Mouse (Mus musculus) liver, embryonic 15.5 days (tissue): ENCODE results near the gene Gm45618. TPM values are rescaled to one million over a fixed set of nuclear protein-coding genes. Genes with fewer than 3 reads are reported as not detected.
"Not testable (repeated sequence)": the region's sequence is repeated elsewhere in the genome, so short reads cannot be mapped to it uniquely, and the experiment has no call there.

Experiments
- ATAC-seq: fragments of 200-750 bp; cut with Nextera tagmentation; 2 replicates; pipeline ENCODE4 v1.8.0; 2017; ENCODE audit warnings: moderate number of reproducible peaks, mild to moderate bottlenecking, moderate library complexity; ENCODE audit not compliant: insufficient read depth
- H3K27ac ChIP-seq: fragments of 300-500 bp; sonication (generic); replicated peaks from 2 replicates; pipeline ENCODE4 v1.5.1; 2015; ENCODE audit warnings: mild to moderate bottlenecking, inconsistent platforms
- H3K27me3 ChIP-seq: fragments of 300-500 bp; sonication (generic); 2 replicates; pipeline ENCODE4 v1.6.1; 2015; ENCODE audit warnings: mild to moderate bottlenecking, inconsistent platforms
- H3K36me3 ChIP-seq: fragments of 300-500 bp; sonication (generic); replicated peaks from 2 replicates; pipeline ENCODE4 v1.6.1; 2015; ENCODE audit warnings: moderate library complexity, mild to moderate bottlenecking, inconsistent platforms
- H3K4me1 ChIP-seq: fragments of 300-500 bp; sonication (generic); replicated peaks from 2 replicates; pipeline ENCODE4 v1.6.1; 2015; ENCODE audit warnings: inconsistent platforms
- H3K4me2 ChIP-seq: fragments of 300-500 bp; sonication (generic); 2 replicates; pipeline ENCODE4 v1.6.1; 2015; ENCODE audit warnings: moderate library complexity, mild to moderate bottlenecking, inconsistent platforms
- H3K4me3 ChIP-seq: fragments of 300-500 bp; sonication (generic); replicated peaks from 2 replicates; pipeline ENCODE4 v1.5.1; 2015; ENCODE audit warnings: mild to moderate bottlenecking, inconsistent platforms
- H3K9ac ChIP-seq: fragments of 300-500 bp; sonication (generic); 2 replicates; pipeline ENCODE4 v1.6.1; 2015; ENCODE audit warnings: moderate library complexity, mild to moderate bottlenecking, inconsistent platforms
- H3K9me3 ChIP-seq: fragments of 300-500 bp; sonication (generic); replicated peaks from 2 replicates; pipeline ENCODE4 v1.6.1; 2016; ENCODE audit warnings: inconsistent platforms
- WGBS: fragments of 180-500 bp; shearing (Covaris S2); methylation state at CpG from one replicate; pipeline ENCODE4 v1.1.7; 2015; ENCODE audit warnings: mixed read lengths; ENCODE audit not compliant: insufficient replicate concordance; 5-methylcytosine and 5-hydroxymethylcytosine counted together
- polyA plus RNA-seq: library from polyadenylated mRNA; unstranded; fragments of >200 nt; fragmentation: Nextera tagmentation; extraction: Ambion mirVana; gene quantifications from 2 replicates; pipeline ENCODE4 v1.2.1, GENCODE M21; 2015

Gene Gm45618
- not detected in 2 replicates for polyA plus RNA-seq

- not testable (repeated sequence) for H3K27me3 ChIP-seq, H3K27ac ChIP-seq, ATAC-seq, H3K9me3 ChIP-seq, H3K9ac ChIP-seq, H3K4me3 ChIP-seq, H3K4me1 ChIP-seq, H3K4me2 ChIP-seq, H3K36me3 ChIP-seq
- 88% methylated on average over 1 of the region's 1 CpGs for WGBS
Observed at GRCm38 (mm10) chr7:142120629-142121028, at the start of gene Gm45618. Gene Gm45618, minus strand, starts transcription at chr7:142120729.

- no peak for ATAC-seq
- Histone ChIP-seq H3K4me3 (no peak overlapping the region), H3K4me2 (no peak overlapping the region), H3K36me3 (no peaks in the 10 kb centered on the region), H3K4me1 (no peaks in the 10 kb centered on the region), H3K9me3 (no peaks in the 10 kb centered on the region), H3K27me3 (no peaks in the 10 kb centered on the region), H3K27ac (no peak overlapping the region), H3K9ac (no peak overlapping the region)
- 35% methylated on average over 3 of the region's 3 CpGs for WGBS
Observed at GRCm38 (mm10) chr7:142169836-142170235, 49.3 kb upstream of the Gm45618 start.

- H3K4me2 ChIP-seq, H3K36me3 ChIP-seq, H3K27me3 ChIP-seq, H3K4me3 ChIP-seq, H3K27ac ChIP-seq, H3K4me1 ChIP-seq, H3K9ac ChIP-seq, H3K9me3 ChIP-seq, ATAC-seq: not testable (repeated sequence)
Observed at GRCm38 (mm10) chr7:142165639-142166038, 45.1 kb upstream of the Gm45618 start, which contains the start of gene Gm4553. Gene Gm4553, minus strand, starts transcription at chr7:142165739.

- no peak for ATAC-seq
Observed at GRCm38 (mm10) chr7:142159366-142159765, 38.8 kb upstream of the Gm45618 start.

GRCm38 (mm10) chr7:142157013-142157412 lies 36.5 kb upstream of the Gm45618 start, which contains the start of gene Gm29735:
Gene Gm29735, minus strand, starts transcription at chr7:142157113.
- not testable (repeated sequence) for H3K4me1 ChIP-seq, H3K9ac ChIP-seq, H3K9me3 ChIP-seq, ATAC-seq, H3K4me3 ChIP-seq, H3K36me3 ChIP-seq, H3K27me3 ChIP-seq, H3K4me2 ChIP-seq, H3K27ac ChIP-seq
- WGBS, result 22% methylated on average over 2 of the region's 2 CpGs

More at GRCm38 (mm10) chr7:142159366-142159765, 38.8 kb upstream of the Gm45618 start:
- Histone ChIP-seq H3K27me3 (peaks cover 4% of the 10 kb centered on the region; the same call in 1 of the 2 replicates), H3K9me3 (no peaks in the 10 kb centered on the region), H3K27ac (no peak overlapping the region), H3K4me2 (no peak overlapping the region), H3K4me1 (no peaks in the 10 kb centered on the region), H3K36me3 (no peaks in the 10 kb centered on the region), H3K4me3 (no peak overlapping the region), H3K9ac (no peak overlapping the region)
- WGBS, result 75% methylated on average over 3 of the region's 3 CpGs

GRCm38 (mm10) chr7:142155308-142155707 lies 34.8 kb upstream of the Gm45618 start:
- H3K27ac ChIP-seq, result no peak overlapping the region
- H3K9ac ChIP-seq, result no peak overlapping the region
- H3K4me3 ChIP-seq, result no peak overlapping the region
- no peak overlapping the region for H3K4me2 ChIP-seq
- 37% methylated on average over 1 of the region's 1 CpGs for WGBS
- ATAC-seq, result no peak
- no peaks in the 10 kb centered on the region for H3K36me3 ChIP-seq
- H3K4me1 ChIP-seq, result no peaks in the 10 kb centered on the region
- H3K9me3 ChIP-seq, result no peaks in the 10 kb centered on the region
- H3K27me3 ChIP-seq, result no peaks in the 10 kb centered on the region

GRCm38 (mm10) chr7:142152191-142152590 lies 31.7 kb upstream of the Gm45618 start:
- H3K4me3 ChIP-seq, result no peak overlapping the region
- H3K27me3 ChIP-seq, result no peaks in the 10 kb centered on the region
- H3K27ac ChIP-seq, result no peak overlapping the region
- H3K4me2 ChIP-seq, result no peak overlapping the region
- no peaks in the 10 kb centered on the region for H3K36me3 ChIP-seq
- no peak overlapping the region for H3K9ac ChIP-seq
- no peaks in the 10 kb centered on the region for H3K4me1 ChIP-seq
- no peak for ATAC-seq
- no peaks in the 10 kb centered on the region for H3K9me3 ChIP-seq
- WGBS, result 52% methylated on average over 4 of the region's 4 CpGs

- H3K27me3 ChIP-seq, result no peaks in the 10 kb centered on the region
- no peaks in the 10 kb centered on the region for H3K4me1 ChIP-seq
- H3K9ac ChIP-seq, result no peak overlapping the region
- no peak overlapping the region for H3K4me3 ChIP-seq
- no peak overlapping the region for H3K4me2 ChIP-seq
- no peaks in the 10 kb centered on the region for H3K9me3 ChIP-seq
- no peaks in the 10 kb centered on the region for H3K36me3 ChIP-seq
- ATAC-seq, result no peak
- H3K27ac ChIP-seq, result no peak overlapping the region
Observed at GRCm38 (mm10) chr7:142148633-142149032, 28.1 kb upstream of the Gm45618 start.

- H3K27me3 ChIP-seq, result no peaks in the 10 kb centered on the region
- no peak overlapping the region for H3K27ac ChIP-seq
- no peak overlapping the region for H3K4me3 ChIP-seq
- H3K36me3 ChIP-seq, result no peaks in the 10 kb centered on the region
- H3K9ac ChIP-seq, result no peak overlapping the region
- no peak overlapping the region for H3K4me2 ChIP-seq
- H3K4me1 ChIP-seq, result no peaks in the 10 kb centered on the region
- 0% methylated on average over 1 of the region's 1 CpGs for WGBS
- no peaks in the 10 kb centered on the region for H3K9me3 ChIP-seq
- no peak for ATAC-seq
Observed at GRCm38 (mm10) chr7:142146033-142146432, 25.5 kb upstream of the Gm45618 start.

- H3K4me1 ChIP-seq, result no peaks in the 10 kb centered on the region
- H3K27ac ChIP-seq, result no peak overlapping the region
- no peaks in the 10 kb centered on the region for H3K36me3 ChIP-seq
- H3K4me3 ChIP-seq, result no peak overlapping the region
- H3K9me3 ChIP-seq, result no peaks in the 10 kb centered on the region
- WGBS, result 26% methylated on average over 4 of the region's 4 CpGs
- H3K4me2 ChIP-seq, result no peak overlapping the region
- H3K9ac ChIP-seq, result no peak overlapping the region
- no peak for ATAC-seq
- H3K27me3 ChIP-seq, result no peaks in the 10 kb centered on the region
Observed at GRCm38 (mm10) chr7:142145413-142145940, 24.9 kb upstream of the Gm45618 start.

GRCm38 (mm10) chr7:142144507-142144906 lies 24.0 kb upstream of the Gm45618 start, which contains the start of gene Gm45337:
Gene Gm45337, minus strand, starts transcription at chr7:142144607.
- Histone ChIP-seq H3K9me3 (no peaks in the 10 kb centered on the region), H3K4me2 (no peak within 1 kb of the TSS), H3K9ac (no peak within 1 kb of the TSS), H3K27me3 (no peaks in the 10 kb centered on the region), H3K4me1 (no peaks in the 10 kb centered on the region), H3K27ac (no peak within 1 kb of the TSS), H3K36me3 (no peaks in the 10 kb centered on the region), H3K4me3 (no peak within 1 kb of the TSS)
- ATAC-seq, result no peak
- 43% methylated on average over 1 of the region's 1 CpGs for WGBS

GRCm38 (mm10) chr7:142143506-142144010 lies 23.0 kb upstream of the Gm45618 start:
- H3K27me3 ChIP-seq, H3K9ac ChIP-seq, H3K4me3 ChIP-seq, H3K36me3 ChIP-seq, H3K4me1 ChIP-seq, H3K4me2 ChIP-seq, H3K27ac ChIP-seq, ATAC-seq, H3K9me3 ChIP-seq: not testable (repeated sequence)
- 10% methylated on average over 1 of the region's 1 CpGs for WGBS
